Mouse (Mus musculus) brain, embryonic 18.5 days (tissue): ENCODE data around the gene Mrpl53.
"Not testable (repeated sequence)": the region's sequence is repeated elsewhere in the genome, so short reads cannot be mapped to it uniquely, and the experiment has no call there.

ENCODE experiments used
- DNase-seq: peaks from one replicate; pipeline ENCODE4 v3.0.0-alpha.2; 2012; ENCODE audit warnings: low read depth, low spot score

Gene Mrpl53

DNA sequence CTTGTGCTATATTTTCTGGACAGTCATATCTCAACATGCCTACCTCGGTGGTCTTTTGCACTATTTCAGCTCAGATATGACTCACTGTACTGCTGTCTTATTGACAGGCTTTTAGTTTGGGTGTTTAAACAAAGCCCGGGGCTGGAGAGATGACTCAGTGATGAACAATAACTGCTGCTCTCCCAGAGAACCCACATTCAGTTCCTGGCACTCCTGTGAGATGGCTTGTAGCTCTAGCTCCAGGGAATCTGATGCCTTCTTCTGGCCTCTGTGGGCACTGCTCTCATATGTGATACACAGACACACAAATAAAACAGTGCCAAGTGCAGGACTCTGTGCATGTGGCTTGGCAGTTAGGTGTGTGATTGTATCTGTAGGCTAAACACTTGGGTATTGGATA lies 36.4 kb downstream of the Mrpl53 start:
- DNase-seq, result no peak

- no peak for DNase-seq
Measured at GRCm38 (mm10) chr6:83145805-83146204, 37.0 kb downstream of the Mrpl53 start.

DNA sequence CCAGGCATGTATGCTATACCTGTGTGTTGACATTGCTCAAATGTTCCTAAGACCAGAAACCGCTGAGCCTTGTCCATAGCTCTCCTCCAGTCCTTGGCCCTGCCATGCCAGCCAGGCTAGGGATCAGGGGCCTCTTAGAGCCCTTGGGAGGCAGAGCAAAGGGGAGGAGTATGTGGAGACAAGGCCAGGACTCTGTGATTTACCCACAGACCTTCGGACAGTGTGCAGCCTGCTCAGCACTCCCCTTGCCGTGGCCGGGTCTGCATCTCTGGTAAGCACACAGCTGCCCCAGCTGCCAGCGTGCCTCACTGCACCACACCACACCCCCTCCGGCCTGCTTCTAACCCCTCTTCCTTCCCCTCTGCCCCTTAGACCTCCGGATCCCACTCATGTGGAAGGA lies 38.4 kb downstream of the Mrpl53 start:
- DNase-seq, result no peak

DNA sequence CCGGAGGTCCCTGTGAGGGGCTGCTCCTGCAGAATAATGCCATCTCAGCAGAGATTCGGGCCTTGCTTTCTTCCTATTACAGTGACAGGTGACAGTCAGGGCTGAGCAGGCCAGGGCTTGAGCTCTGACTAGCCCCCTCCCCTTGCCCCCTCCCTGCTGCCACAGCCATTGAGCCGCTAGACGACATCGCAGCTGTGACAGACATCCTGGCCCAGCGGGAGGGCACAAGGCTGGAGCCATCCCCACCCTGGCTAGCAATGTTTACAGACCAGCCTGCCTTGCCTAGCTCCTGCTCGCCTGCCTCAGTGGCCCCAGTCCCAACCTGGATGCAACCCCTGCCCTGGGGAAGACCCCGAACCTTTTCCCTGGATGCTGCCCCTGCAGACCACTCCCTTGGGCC lies 42.9 kb downstream of the Mrpl53 start:
- no peak for DNase-seq

DNA sequence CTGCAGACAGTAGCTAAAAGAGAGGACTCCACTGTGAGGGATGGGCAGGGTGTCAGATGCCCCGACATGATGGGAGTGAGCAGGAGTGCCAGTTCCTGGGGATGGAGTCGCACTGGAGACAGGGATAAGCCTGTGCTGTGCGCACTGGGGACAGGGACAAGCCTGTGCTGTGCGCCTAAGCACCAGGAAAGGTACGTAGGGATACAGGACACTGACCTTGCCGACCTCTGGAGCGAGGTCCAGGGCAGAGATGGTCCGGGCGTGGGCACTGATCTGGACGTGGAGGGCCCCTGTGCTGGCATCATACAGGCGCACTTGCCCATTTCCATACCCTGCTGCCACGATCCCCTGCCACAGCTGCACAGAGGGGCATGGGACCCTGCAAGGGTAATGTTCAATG lies 44.2 kb downstream of the Mrpl53 start:
- DNase-seq, result no peak

DNA sequence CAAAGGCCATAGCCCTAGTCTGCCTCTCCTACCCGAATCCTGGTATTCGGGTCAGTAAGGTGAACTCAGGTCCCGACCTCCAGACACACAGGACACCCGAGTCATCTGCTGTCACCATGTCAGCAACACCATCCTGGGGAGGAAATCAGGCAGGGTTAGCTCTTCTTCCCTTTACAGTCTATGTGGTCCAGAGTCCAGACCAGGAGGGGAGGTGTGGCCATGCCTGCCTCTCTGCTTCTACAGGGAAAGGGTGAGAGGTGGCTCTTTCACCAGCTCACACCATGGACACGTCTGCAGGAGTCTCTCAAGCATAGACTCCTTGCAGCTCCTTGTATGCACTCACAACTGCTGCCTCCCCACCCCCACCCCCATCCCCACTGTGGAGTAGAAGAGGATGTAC lies 44.6 kb downstream of the Mrpl53 start:
- no peak for DNase-seq

DNA sequence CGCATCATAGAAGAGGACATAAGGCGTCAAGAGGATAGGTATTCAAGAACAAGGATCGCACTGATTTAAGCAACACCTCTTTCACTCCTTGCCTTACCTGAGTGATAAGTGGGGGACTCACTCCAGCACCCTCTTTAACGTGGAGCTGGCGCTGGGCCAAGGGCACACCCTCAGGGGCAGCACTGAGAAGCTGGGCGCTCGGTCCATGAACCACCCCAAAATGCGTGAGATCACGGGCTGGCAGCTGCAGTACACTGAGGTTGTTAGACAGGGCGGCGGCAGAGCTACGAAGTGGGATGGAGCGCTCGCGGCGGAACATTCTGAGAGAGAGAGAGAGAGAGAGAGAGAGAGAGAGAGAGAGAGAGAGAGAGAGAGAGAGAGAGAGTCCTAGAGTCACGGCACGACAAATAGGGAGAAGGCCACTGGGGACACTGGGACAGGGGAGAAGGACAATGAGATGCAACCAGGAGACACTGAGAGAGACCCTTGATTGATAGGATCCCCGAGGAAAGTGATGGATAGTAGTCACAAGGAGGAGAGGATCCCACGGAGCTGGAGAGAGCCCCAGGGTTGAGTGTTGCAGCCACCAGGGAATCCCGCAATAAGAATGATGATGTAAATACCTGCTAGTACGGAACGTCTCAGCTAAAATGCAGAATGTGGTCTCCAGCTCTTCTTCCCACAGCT lies 46.9 kb downstream of the Mrpl53 start:
- no peak for DNase-seq

GRCm38 (mm10) chr6:83156259-83156684 lies 47.4 kb downstream of the Mrpl53 start, which contains the start of the genes Wdr54 and 1700003E16Rik:
TSS of gene Wdr54 (minus strand) at chr6:83156397.
TSS of gene 1700003E16Rik (plus strand) at chr6:83156404.
- DNase-seq, result no peak

DNA sequence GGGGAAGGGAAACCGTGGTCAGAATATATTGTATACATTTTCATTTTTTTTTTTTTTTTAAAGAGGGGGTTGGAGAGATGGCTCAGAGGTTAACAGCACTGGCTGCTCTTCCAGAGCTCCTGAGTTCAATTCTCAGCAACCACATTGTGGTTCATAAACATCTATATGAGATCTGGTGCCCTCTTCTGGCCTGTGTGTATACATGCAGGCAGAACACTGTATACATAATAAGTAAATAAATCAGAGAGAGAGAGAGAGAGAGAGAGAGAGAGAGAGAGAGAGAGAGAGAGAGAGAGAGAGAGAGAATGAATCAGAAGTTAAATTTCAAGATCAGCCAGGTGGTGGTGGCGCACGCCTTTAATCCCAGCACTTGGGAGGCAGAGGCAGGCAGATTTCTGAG lies 50.6 kb downstream of the Mrpl53 start:
- DNase-seq, result not testable (repeated sequence)
